Mouse (Mus musculus) layer of hippocampus, adult 11-12 months (tissue): ENCODE measurements around the gene 4933416C03Rik.

Experiments used
- DNase-seq: peaks from one replicate; pipeline ENCODE4 v3.0.0; 2022; ENCODE audit warnings: low spot score

4933416C03Rik gene

GRCm38 (mm10) chr10:116113867-116114474 is at the start of gene 4933416C03Rik:
Gene 4933416C03Rik (minus strand): TSS chr10:116113917.
- DNase-seq = no peak

- DNase-seq = no peak
Observed at GRCm38 (mm10) chr10:116162338-116162737, 48.6 kb upstream of the 4933416C03Rik start.

- DNase-seq = no peak
Observed at GRCm38 (mm10) chr10:116156699-116157098, 43.0 kb upstream of the 4933416C03Rik start.

GRCm38 (mm10) chr10:116154707-116155106 is 41.0 kb upstream of the 4933416C03Rik start:
- no peak for DNase-seq

- no peak for DNase-seq
Observed at GRCm38 (mm10) chr10:116146091-116146490, 32.4 kb upstream of the 4933416C03Rik start.

- DNase-seq = no peak
Observed at GRCm38 (mm10) chr10:116143684-116144083, 30.0 kb upstream of the 4933416C03Rik start.

GRCm38 (mm10) chr10:116140226-116140625 is 26.5 kb upstream of the 4933416C03Rik start:
- DNase-seq = no peak

- DNase-seq = no peak
Observed at GRCm38 (mm10) chr10:116135187-116135586, 21.5 kb upstream of the 4933416C03Rik start.

GRCm38 (mm10) chr10:116132233-116132632 is 18.5 kb upstream of the 4933416C03Rik start:
- DNase-seq = no peak

- DNase-seq = no peak
Observed at GRCm38 (mm10) chr10:116131223-116131622, 17.5 kb upstream of the 4933416C03Rik start.

- DNase-seq = no peak
Observed at GRCm38 (mm10) chr10:116130401-116130800, 16.7 kb upstream of the 4933416C03Rik start.

GRCm38 (mm10) chr10:116125364-116125763 is 11.6 kb upstream of the 4933416C03Rik start:
- no peak for DNase-seq

- DNase-seq = no peak
Observed at GRCm38 (mm10) chr10:116123808-116124207, 10.1 kb upstream of the 4933416C03Rik start.

- DNase-seq = no peak
Observed at GRCm38 (mm10) chr10:116121463-116121862, 7.7 kb upstream of the 4933416C03Rik start.

GRCm38 (mm10) chr10:116117060-116117459 is 3.3 kb upstream of the 4933416C03Rik start:
- DNase-seq = no peak

- DNase-seq = no peak
Observed at GRCm38 (mm10) chr10:116115881-116116677, 2.4 kb upstream of the 4933416C03Rik start.

GRCm38 (mm10) chr10:116112868-116113267 is 849 bp downstream of the 4933416C03Rik start:
- no peak for DNase-seq

- DNase-seq = no peak
Observed at GRCm38 (mm10) chr10:116108730-116109129, 5.0 kb downstream of the 4933416C03Rik start.

- peak; percentile 61 for DNase-seq
Observed at GRCm38 (mm10) chr10:116108176-116108575, 5.5 kb downstream of the 4933416C03Rik start.

GRCm38 (mm10) chr10:116098470-116098869 is 15.2 kb downstream of the 4933416C03Rik start:
- no peak for DNase-seq

- no peak for DNase-seq
Observed at GRCm38 (mm10) chr10:116096466-116096865, 17.3 kb downstream of the 4933416C03Rik start.

- DNase-seq = peak; percentile 14
Observed at GRCm38 (mm10) chr10:116083965-116084364, 29.8 kb downstream of the 4933416C03Rik start.

- no peak for DNase-seq
Observed at GRCm38 (mm10) chr10:116080841-116081240, 32.9 kb downstream of the 4933416C03Rik start.
